Mouse (Mus musculus): ENCODE data around the gene Epsti1. TPM values are rescaled to one million over a fixed set of nuclear protein-coding genes. Genes with fewer than 3 reads are reported as not detected.

Epsti1 gene
- polyA plus RNA-seq, 1 experiment = not detected

GRCm38 (mm10) chr14:77882669-77883068 is 21.4 kb upstream of the Epsti1 start:
- H3K36me3 ChIP-seq (ENCODE audit: control insufficient read depth, insufficient read depth, low read length, poor library complexity, severe bottlenecking) = no peaks in the 10 kb centered on the region
- no peak overlapping the region for H3K4me3 ChIP-seq (ENCODE audit: low read depth, low read length)
- no peak overlapping the region for H3K27ac ChIP-seq (ENCODE audit: insufficient read depth, low read length)
- TF ChIP-seq CTCF (IDR thresholded peaks at IDR 0.05; ENCODE audit: low read depth, low read length) (no peak), POLR2A (IDR thresholded peaks at IDR 0.05; ENCODE audit: insufficient read depth, low read length) (no peak), EP300 (IDR thresholded peaks at IDR 0.05; ENCODE audit: insufficient read depth, low read depth, low read length) (no peak)
- H3K9me3 ChIP-seq (replicated peaks; ENCODE audit: control insufficient read depth, insufficient read depth, low read length, poor library complexity, severe bottlenecking) = 0 out of 2 replicates have a peak, but pooled peaks cover 5% of the 10 kb centered on the region
- no peak overlapping the region for H3K9ac ChIP-seq (ENCODE audit: low read depth, poor library complexity, severe bottlenecking)
- H3K4me1 ChIP-seq (ENCODE audit: control insufficient read depth, insufficient read depth, low read length) = no peaks in the 10 kb centered on the region
- no peaks in the 10 kb centered on the region for H3K27me3 ChIP-seq (ENCODE audit: control insufficient read depth, insufficient read depth, low read length, poor library complexity, severe bottlenecking)

- Histone ChIP-seq H3K27me3 (ENCODE audit: control insufficient read depth, insufficient read depth, low read length, poor library complexity, severe bottlenecking) (no peaks in the 10 kb centered on the region), H3K9ac (ENCODE audit: low read depth, poor library complexity, severe bottlenecking) (no peak overlapping the region), H3K4me3 (ENCODE audit: low read depth, low read length) (no peak overlapping the region), H3K27ac (ENCODE audit: insufficient read depth, low read length) (no peak overlapping the region), H3K9me3 (replicated peaks; ENCODE audit: control insufficient read depth, insufficient read depth, low read length, poor library complexity, severe bottlenecking) (0 out of 2 replicates have a peak, but pooled peaks cover 7% of the 10 kb centered on the region), H3K36me3 (ENCODE audit: control insufficient read depth, insufficient read depth, low read length, poor library complexity, severe bottlenecking) (no peaks in the 10 kb centered on the region), H3K4me1 (ENCODE audit: control insufficient read depth, insufficient read depth, low read length) (no peaks in the 10 kb centered on the region)
- TF ChIP-seq EP300 (IDR thresholded peaks at IDR 0.05; ENCODE audit: insufficient read depth, low read depth, low read length) (no peak), CTCF (IDR thresholded peaks at IDR 0.05; ENCODE audit: low read depth, low read length) (no peak), POLR2A (IDR thresholded peaks at IDR 0.05; ENCODE audit: insufficient read depth, low read length) (no peak)
These were observed 17.7 kb upstream of the Epsti1 start for GRCm38 (mm10) chr14:77886376-77886775.

- H3K4me1 ChIP-seq (ENCODE audit: control insufficient read depth, insufficient read depth, low read length) = no peaks in the 10 kb centered on the region
- H3K36me3 ChIP-seq (ENCODE audit: control insufficient read depth, insufficient read depth, low read length, poor library complexity, severe bottlenecking) = no peaks in the 10 kb centered on the region
- no peak overlapping the region for H3K27ac ChIP-seq (ENCODE audit: insufficient read depth, low read length)
- 0 out of 2 replicates have a peak, but pooled peaks cover 7% of the 10 kb centered on the region for H3K9me3 ChIP-seq (replicated peaks; ENCODE audit: control insufficient read depth, insufficient read depth, low read length, poor library complexity, severe bottlenecking)
- no peaks in the 10 kb centered on the region for H3K27me3 ChIP-seq (ENCODE audit: control insufficient read depth, insufficient read depth, low read length, poor library complexity, severe bottlenecking)
- H3K9ac ChIP-seq (ENCODE audit: low read depth, poor library complexity, severe bottlenecking) = no peak overlapping the region
- H3K4me3 ChIP-seq (ENCODE audit: low read depth, low read length) = no peak overlapping the region
- TF ChIP-seq EP300 (IDR thresholded peaks at IDR 0.05; ENCODE audit: insufficient read depth, low read depth, low read length) (no peak), POLR2A (IDR thresholded peaks at IDR 0.05; ENCODE audit: insufficient read depth, low read length) (no peak), CTCF (IDR thresholded peaks at IDR 0.05; ENCODE audit: low read depth, low read length) (no peak)
These were observed 17.1 kb upstream of the Epsti1 start for GRCm38 (mm10) chr14:77886941-77887340.

GRCm38 (mm10) chr14:77889911-77890310 is 14.1 kb upstream of the Epsti1 start:
- Histone ChIP-seq H3K27ac (ENCODE audit: insufficient read depth, low read length) (no peak overlapping the region), H3K27me3 (ENCODE audit: control insufficient read depth, insufficient read depth, low read length, poor library complexity, severe bottlenecking) (no peaks in the 10 kb centered on the region), H3K36me3 (ENCODE audit: control insufficient read depth, insufficient read depth, low read length, poor library complexity, severe bottlenecking) (no peaks in the 10 kb centered on the region), H3K9ac (ENCODE audit: low read depth, poor library complexity, severe bottlenecking) (no peak overlapping the region), H3K4me3 (ENCODE audit: low read depth, low read length) (no peak overlapping the region), H3K9me3 (replicated peaks; ENCODE audit: control insufficient read depth, insufficient read depth, low read length, poor library complexity, severe bottlenecking) (0 out of 2 replicates have a peak, but pooled peaks cover 4% of the 10 kb centered on the region), H3K4me1 (ENCODE audit: control insufficient read depth, insufficient read depth, low read length) (no peaks in the 10 kb centered on the region)
- TF ChIP-seq POLR2A (IDR thresholded peaks at IDR 0.05; ENCODE audit: insufficient read depth, low read length) (no peak), EP300 (IDR thresholded peaks at IDR 0.05; ENCODE audit: insufficient read depth, low read depth, low read length) (no peak), CTCF (IDR thresholded peaks at IDR 0.05; ENCODE audit: low read depth, low read length) (peak; percentile 18)

- TF ChIP-seq POLR2A (IDR thresholded peaks at IDR 0.05; ENCODE audit: insufficient read depth, low read length) (no peak), EP300 (IDR thresholded peaks at IDR 0.05; ENCODE audit: insufficient read depth, low read depth, low read length) (no peak), CTCF (IDR thresholded peaks at IDR 0.05; ENCODE audit: low read depth, low read length) (no peak)
- no peaks in the 10 kb centered on the region for H3K36me3 ChIP-seq (ENCODE audit: control insufficient read depth, insufficient read depth, low read length, poor library complexity, severe bottlenecking)
- H3K9me3 ChIP-seq (replicated peaks; ENCODE audit: control insufficient read depth, insufficient read depth, low read length, poor library complexity, severe bottlenecking) = no peaks in the 10 kb centered on the region
- H3K4me1 ChIP-seq (ENCODE audit: control insufficient read depth, insufficient read depth, low read length) = no peaks in the 10 kb centered on the region
- H3K27ac ChIP-seq (ENCODE audit: insufficient read depth, low read length) = no peak overlapping the region
- no peaks in the 10 kb centered on the region; the same call in 1 of the 2 replicates for H3K27me3 ChIP-seq (ENCODE audit: control insufficient read depth, insufficient read depth, low read length, poor library complexity, severe bottlenecking)
- H3K9ac ChIP-seq (ENCODE audit: low read depth, poor library complexity, severe bottlenecking) = no peak overlapping the region
- no peak overlapping the region for H3K4me3 ChIP-seq (ENCODE audit: low read depth, low read length)
These were observed 8.1 kb upstream of the Epsti1 start for GRCm38 (mm10) chr14:77895951-77896350.

GRCm38 (mm10) chr14:77902541-77902940 is 1.5 kb upstream of the Epsti1 start:
- TF ChIP-seq POLR2A (IDR thresholded peaks at IDR 0.05; ENCODE audit: insufficient read depth, low read length) (no peak), EP300 (IDR thresholded peaks at IDR 0.05; ENCODE audit: insufficient read depth, low read depth, low read length) (no peak), CTCF (IDR thresholded peaks at IDR 0.05; ENCODE audit: low read depth, low read length) (no peak)
- H3K9me3 ChIP-seq (replicated peaks; ENCODE audit: control insufficient read depth, insufficient read depth, low read length, poor library complexity, severe bottlenecking) = no peaks in the 10 kb centered on the region; the same call in 1 of the 2 replicates
- H3K4me1 ChIP-seq (ENCODE audit: control insufficient read depth, insufficient read depth, low read length) = no peaks in the 10 kb centered on the region
- H3K36me3 ChIP-seq (ENCODE audit: control insufficient read depth, insufficient read depth, low read length, poor library complexity, severe bottlenecking) = no peaks in the 10 kb centered on the region
- H3K4me3 ChIP-seq (ENCODE audit: low read depth, low read length) = no peak overlapping the region
- H3K27me3 ChIP-seq (ENCODE audit: control insufficient read depth, insufficient read depth, low read length, poor library complexity, severe bottlenecking) = no peaks in the 10 kb centered on the region; the same call in 1 of the 2 replicates
- no peak overlapping the region for H3K27ac ChIP-seq (ENCODE audit: insufficient read depth, low read length)
- no peak overlapping the region for H3K9ac ChIP-seq (ENCODE audit: low read depth, poor library complexity, severe bottlenecking)

All from ES-Bruce4 (cell line).